Mouse (Mus musculus) midbrain, embryonic 10.5 days (tissue): ENCODE data around the gene Olfr137. TPM values are rescaled to one million over a fixed set of nuclear protein-coding genes. Genes with fewer than 3 reads are reported as not detected.

ENCODE experiments used
- DNase-seq: peaks from one replicate; pipeline ENCODE4 v3.0.0-alpha.2; 2017; ENCODE audit warnings: low spot score
- H3K27ac ChIP-seq: fragments of 300-500 bp; sonication (generic); replicated peaks from 2 replicates; pipeline ENCODE4 v1.5.1; 2016; ENCODE audit warnings: mild to moderate bottlenecking
- H3K27me3 ChIP-seq: fragments of 300-500 bp; sonication (generic); 2 replicates; pipeline ENCODE4 v1.6.1; 2016; ENCODE audit warnings: low read depth, mild to moderate bottlenecking; ENCODE audit not compliant: poor library complexity, severe bottlenecking
- H3K36me3 ChIP-seq: fragments of 300-500 bp; sonication (generic); 2 replicates; pipeline ENCODE4 v1.6.1; 2016; ENCODE audit warnings: mild to moderate bottlenecking, moderate library complexity
- H3K4me1 ChIP-seq: fragments of 300-500 bp; sonication (generic); 2 replicates; pipeline ENCODE4 v1.6.1; 2016
- H3K4me3 ChIP-seq: fragments of 300-500 bp; sonication (generic); 2 replicates; pipeline ENCODE4 v1.5.1; 2016; ENCODE audit warnings: mild to moderate bottlenecking, moderate library complexity
- H3K9me3 ChIP-seq: fragments of 300-500 bp; sonication (generic); replicated peaks from 2 replicates; pipeline ENCODE4 v1.6.1; 2016; ENCODE audit warnings: mild to moderate bottlenecking
- whole genome bisulfite sequencing: fragments of 180-500 bp; shearing (Covaris S2); methylation state at CpG from one replicate; pipeline ENCODE4 v1.1.7; 2016; 5-methylcytosine and 5-hydroxymethylcytosine counted together
- polyA plus RNA-seq: library from polyadenylated mRNA; unstranded; fragments of >200 nt; fragmentation: Nextera tagmentation; extraction: Ambion mirVana; gene quantifications from 2 replicates; pipeline ENCODE4 v1.2.1, GENCODE M21; 2016

Olfr137 gene
- not detected in 2 replicates for polyA plus RNA-seq

DNA sequence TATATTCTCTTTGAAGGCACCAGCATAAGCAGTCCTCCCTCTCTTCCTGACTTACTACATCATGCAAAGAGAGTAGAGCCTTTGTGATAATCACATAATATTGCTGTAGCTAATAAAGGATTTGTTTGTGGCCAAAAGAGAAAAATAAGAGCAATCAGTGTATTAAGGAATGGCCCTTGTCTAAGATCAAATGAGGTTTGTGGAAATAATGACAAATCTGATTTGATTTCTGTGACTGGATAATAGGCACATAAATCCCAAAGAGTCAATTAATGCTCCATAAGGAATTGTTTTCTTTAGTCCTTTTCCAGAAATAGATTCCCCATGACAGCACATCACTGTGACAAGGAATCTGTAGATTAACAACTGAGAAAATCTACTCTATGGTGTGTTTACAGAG lies at the start of gene Olfr137:
TSS of gene Olfr137 (minus strand) at position 101 of the 400 bp plus-strand sequence.
- no peaks in the 10 kb centered on the region for H3K27me3 ChIP-seq
- DNase-seq = no peak
- no peak within 1 kb of the TSS for H3K4me3 ChIP-seq
- no peaks in the 10 kb centered on the region; the same call in 1 of the 2 replicates for H3K9me3 ChIP-seq
- no peaks in the 10 kb centered on the region for H3K4me1 ChIP-seq
- no peaks in the 10 kb centered on the region for H3K36me3 ChIP-seq
- no peak within 1 kb of the TSS for H3K27ac ChIP-seq

- Histone ChIP-seq H3K4me3 (no peak within 1 kb of the TSS), H3K4me1 (no peaks in the 10 kb centered on the region), H3K9me3 (peaks cover 13% of the 10 kb centered on the region; the same call in 1 of the 2 replicates), H3K36me3 (no peaks in the 10 kb centered on the region), H3K27me3 (no peaks in the 10 kb centered on the region), H3K27ac (no peak within 1 kb of the TSS)
- DNase-seq = no peak
Measured at GRCm38 (mm10) chr17:38329531-38329930, 22.2 kb upstream of the Olfr137 start, which contains the start of gene Olfr136. Gene Olfr136 (plus strand): TSS chr17:38329831.

- H3K27ac ChIP-seq = no peak within 1 kb of the TSS
- H3K4me3 ChIP-seq = no peak within 1 kb of the TSS
- WGBS = 85% methylated on average over 1 of the region's 1 CpGs
- no peaks in the 10 kb centered on the region for H3K4me1 ChIP-seq
- H3K9me3 ChIP-seq = peaks cover 9% of the 10 kb centered on the region; the same call in 1 of the 2 replicates
- no peak for DNase-seq
- H3K36me3 ChIP-seq = no peaks in the 10 kb centered on the region
- H3K27me3 ChIP-seq = no peaks in the 10 kb centered on the region
Measured at GRCm38 (mm10) chr17:38260735-38261134, 46.6 kb downstream of the Olfr137 start, which contains the start of gene Olfr138. Gene Olfr138 (plus strand): TSS chr17:38261035.

Other genes starting within 250 kb of the Olfr137 start
- not detected in 2 replicates for gene Olfr129, start 247.5 kb downstream of the Olfr137 start, polyA plus RNA-seq
- gene Olfr130, start 243.6 kb downstream of the Olfr137 start, polyA plus RNA-seq = not detected in 2 replicates
- gene Olfr131, start 218.9 kb downstream of the Olfr137 start, polyA plus RNA-seq = not detected in 2 replicates
- not detected in 2 replicates for gene Olfr132, start 173.0 kb downstream of the Olfr137 start, polyA plus RNA-seq
- gene Olfr133, start 162.3 kb downstream of the Olfr137 start, polyA plus RNA-seq = not detected in 2 replicates
- gene Olfr134, start 136.2 kb downstream of the Olfr137 start, polyA plus RNA-seq = not detected in 2 replicates
- gene Olfr135, start 103.2 kb downstream of the Olfr137 start, polyA plus RNA-seq = not detected in 2 replicates
- gene Olfr138, start 46.5 kb downstream of the Olfr137 start, polyA plus RNA-seq = not detected in 2 replicates
- not detected in 2 replicates for gene Olfr136, start 22.3 kb upstream of the Olfr137 start, polyA plus RNA-seq
- gene Esp36, start 112.6 kb upstream of the Olfr137 start, polyA plus RNA-seq = not detected in 2 replicates
- gene Esp34, start 246.6 kb upstream of the Olfr137 start, polyA plus RNA-seq = not detected in 2 replicates